Mouse (Mus musculus) cerebellum, adult 9-10 months (tissue): ENCODE data around the gene Cpxm2.

Experiments
- DNase-seq: peaks from one replicate; pipeline ENCODE4 v3.0.0; 2022

The Cpxm2 gene

GRCm38 (mm10) chr7:132154368-132154961 is at the start of gene Cpxm2:
Gene Cpxm2, minus strand, starts transcription at chr7:132154739.
- DNase-seq, result no peak

GRCm38 (mm10) chr7:132204073-132204612 is 49.6 kb upstream of the Cpxm2 start:
- DNase-seq, result no peak

GRCm38 (mm10) chr7:132199686-132200085 is 45.1 kb upstream of the Cpxm2 start:
- DNase-seq, result no peak

- DNase-seq, result no peak
Measured at GRCm38 (mm10) chr7:132198806-132199205, 44.3 kb upstream of the Cpxm2 start.

GRCm38 (mm10) chr7:132197817-132198475 is 43.4 kb upstream of the Cpxm2 start:
- DNase-seq, result no peak

- no peak for DNase-seq
Measured at GRCm38 (mm10) chr7:132196581-132196980, 42.0 kb upstream of the Cpxm2 start.

- no peak for DNase-seq
Measured at GRCm38 (mm10) chr7:132193606-132194005, 39.1 kb upstream of the Cpxm2 start.

GRCm38 (mm10) chr7:132187456-132187855 is 32.9 kb upstream of the Cpxm2 start:
- no peak for DNase-seq

GRCm38 (mm10) chr7:132183892-132184404 is 29.4 kb upstream of the Cpxm2 start:
- DNase-seq, result peak; percentile 5

GRCm38 (mm10) chr7:132181586-132182198 is 27.2 kb upstream of the Cpxm2 start:
- DNase-seq, result no peak

- no peak for DNase-seq
Measured at GRCm38 (mm10) chr7:132181042-132181441, 26.5 kb upstream of the Cpxm2 start.

GRCm38 (mm10) chr7:132179049-132179448 is 24.5 kb upstream of the Cpxm2 start:
- DNase-seq, result no peak

- no peak for DNase-seq
Measured at GRCm38 (mm10) chr7:132174787-132175186, 20.2 kb upstream of the Cpxm2 start.

GRCm38 (mm10) chr7:132174296-132174695 is 19.8 kb upstream of the Cpxm2 start:
- DNase-seq, result no peak

- no peak for DNase-seq
Measured at GRCm38 (mm10) chr7:132172220-132172619, 17.7 kb upstream of the Cpxm2 start.

- no peak for DNase-seq
Measured at GRCm38 (mm10) chr7:132171716-132172115, 17.2 kb upstream of the Cpxm2 start.

GRCm38 (mm10) chr7:132169419-132170169 is 15.1 kb upstream of the Cpxm2 start:
- no peak for DNase-seq

GRCm38 (mm10) chr7:132167239-132167638 is 12.7 kb upstream of the Cpxm2 start:
- no peak for DNase-seq

GRCm38 (mm10) chr7:132162254-132162653 is 7.7 kb upstream of the Cpxm2 start:
- no peak for DNase-seq

GRCm38 (mm10) chr7:132158321-132159025 is 3.9 kb upstream of the Cpxm2 start:
- no peak for DNase-seq

- DNase-seq, result peak; percentile 15
Measured at GRCm38 (mm10) chr7:132153725-132154147, 803 bp downstream of the Cpxm2 start.

GRCm38 (mm10) chr7:132145227-132145800 is 9.2 kb downstream of the Cpxm2 start:
- no peak for DNase-seq
